Mouse (Mus musculus): Measurements from ENCODE around the gene Zfand2b. TPM values are rescaled to one million over a fixed set of nuclear protein-coding genes. Genes with fewer than 3 reads are reported as not detected.

The Zfand2b gene
- polyA plus RNA-seq, 1 experiment from 2014 or later: 42.9 TPM

GRCm38 (mm10) chr1:75138448-75138847 is 30.0 kb upstream of the Zfand2b start:
- H3K4me1 ChIP-seq (replicated peaks; ENCODE audit: control insufficient read depth, insufficient read depth, low read length): peaks cover 12% of the 10 kb centered on the region
- peaks cover 22% of the 10 kb centered on the region for H3K36me3 ChIP-seq (ENCODE audit: control insufficient read depth, insufficient read depth, low read length)
- H3K27ac ChIP-seq (ENCODE audit: low read length): no peak overlapping the region
- WGBS: 93% methylated on average over 2 of the region's 2 CpGs
- H3K9ac ChIP-seq (ENCODE audit: low read length): no peak overlapping the region
- ATAC-seq (ENCODE audit: low read depth): no peak
- H3K4me2 ChIP-seq (ENCODE audit: low read depth, low read length): no peak overlapping the region
- H3K9me3 ChIP-seq (ENCODE audit: control insufficient read depth, low read length): no peaks in the 10 kb centered on the region
- H3K27me3 ChIP-seq (ENCODE audit: control insufficient read depth, insufficient read depth, low read depth, low read length): no peaks in the 10 kb centered on the region
- H3K4me3 ChIP-seq (ENCODE audit: low read length): no peak overlapping the region

- Histone ChIP-seq H3K27ac (ENCODE audit: low read length) (no peak overlapping the region; the same call in 1 of the 2 replicates), H3K36me3 (ENCODE audit: control insufficient read depth, insufficient read depth, low read length) (peaks cover 28% of the 10 kb centered on the region), H3K9me3 (ENCODE audit: control insufficient read depth, low read length) (no peaks in the 10 kb centered on the region), H3K9ac (ENCODE audit: low read length) (peak overlapping the region; percentile 94), H3K4me1 (replicated peaks; ENCODE audit: control insufficient read depth, insufficient read depth, low read length) (peaks cover 13% of the 10 kb centered on the region), H3K4me3 (ENCODE audit: low read length) (peak overlapping the region; percentile 83), H3K27me3 (ENCODE audit: control insufficient read depth, insufficient read depth, low read depth, low read length) (no peaks in the 10 kb centered on the region), H3K4me2 (ENCODE audit: low read depth, low read length) (peak overlapping the region; percentile 70)
- ATAC-seq (ENCODE audit: low read depth): no peak
- 47% methylated on average over 4 of the region's 4 CpGs for WGBS
Measured at GRCm38 (mm10) chr1:75140601-75141190, 27.8 kb upstream of the Zfand2b start.

GRCm38 (mm10) chr1:75141486-75142190 is 26.8 kb upstream of the Zfand2b start:
- Histone ChIP-seq H3K27me3 (ENCODE audit: control insufficient read depth, insufficient read depth, low read depth, low read length) (no peaks in the 10 kb centered on the region), H3K36me3 (ENCODE audit: control insufficient read depth, insufficient read depth, low read length) (peaks cover 32% of the 10 kb centered on the region), H3K4me2 (ENCODE audit: low read depth, low read length) (peak overlapping the region; percentile 70), H3K4me1 (replicated peaks; ENCODE audit: control insufficient read depth, insufficient read depth, low read length) (peaks cover 13% of the 10 kb centered on the region), H3K9me3 (ENCODE audit: control insufficient read depth, low read length) (no peaks in the 10 kb centered on the region), H3K4me3 (ENCODE audit: low read length) (peak overlapping the region; percentile 83), H3K27ac (ENCODE audit: low read length) (peak overlapping the region; percentile 98), H3K9ac (ENCODE audit: low read length) (peak overlapping the region; percentile 94)
- 0% methylated on average over 53 of the region's 53 CpGs for WGBS
- peak; percentile 47 for ATAC-seq (ENCODE audit: low read depth)

- peaks cover 31% of the 10 kb centered on the region for H3K36me3 ChIP-seq (ENCODE audit: control insufficient read depth, insufficient read depth, low read length)
- H3K9me3 ChIP-seq (ENCODE audit: control insufficient read depth, low read length): no peaks in the 10 kb centered on the region
- peak within 1 kb of the TSS; percentile 83 for H3K4me3 ChIP-seq (ENCODE audit: low read length)
- peak within 1 kb of the TSS; percentile 98 for H3K27ac ChIP-seq (ENCODE audit: low read length)
- peak; percentile 91 for ATAC-seq (ENCODE audit: low read depth)
- peaks cover 13% of the 10 kb centered on the region for H3K4me1 ChIP-seq (replicated peaks; ENCODE audit: control insufficient read depth, insufficient read depth, low read length)
- WGBS: under 1% methylated on average over 86 of the region's 91 CpGs
- no peaks in the 10 kb centered on the region for H3K27me3 ChIP-seq (ENCODE audit: control insufficient read depth, insufficient read depth, low read depth, low read length)
- peak within 1 kb of the TSS; percentile 70 for H3K4me2 ChIP-seq (ENCODE audit: low read depth, low read length)
- H3K9ac ChIP-seq (ENCODE audit: low read length): peak within 1 kb of the TSS; percentile 94
Measured at GRCm38 (mm10) chr1:75142301-75143261, 25.9 kb upstream of the Zfand2b start, which contains the start of the genes Cnppd1 and Retreg2. Cnppd1 (minus strand) TSS chr1:75142711. Retreg2 (plus strand) TSS chr1:75142778.

GRCm38 (mm10) chr1:75145589-75145988 is 22.9 kb upstream of the Zfand2b start:
- Histone ChIP-seq H3K36me3 (ENCODE audit: control insufficient read depth, insufficient read depth, low read length) (peaks cover 23% of the 10 kb centered on the region), H3K4me3 (ENCODE audit: low read length) (no peak overlapping the region), H3K9me3 (ENCODE audit: control insufficient read depth, low read length) (no peaks in the 10 kb centered on the region), H3K9ac (ENCODE audit: low read length) (no peak overlapping the region), H3K4me1 (replicated peaks; ENCODE audit: control insufficient read depth, insufficient read depth, low read length) (peaks cover 11% of the 10 kb centered on the region), H3K27me3 (ENCODE audit: control insufficient read depth, insufficient read depth, low read depth, low read length) (no peaks in the 10 kb centered on the region), H3K4me2 (ENCODE audit: low read depth, low read length) (no peak overlapping the region), H3K27ac (ENCODE audit: low read length) (no peak overlapping the region)
- ATAC-seq (ENCODE audit: low read depth): no peak
- WGBS: 91% methylated on average over 3 of the region's 3 CpGs

- peaks cover 7% of the 10 kb centered on the region; the same call in 1 of the 2 replicates for H3K4me1 ChIP-seq (replicated peaks; ENCODE audit: control insufficient read depth, insufficient read depth, low read length)
- no peak overlapping the region for H3K9ac ChIP-seq (ENCODE audit: low read length)
- H3K9me3 ChIP-seq (ENCODE audit: control insufficient read depth, low read length): no peaks in the 10 kb centered on the region
- no peak overlapping the region for H3K27ac ChIP-seq (ENCODE audit: low read length)
- WGBS: 75% methylated on average over 7 of the region's 7 CpGs
- no peak overlapping the region for H3K4me2 ChIP-seq (ENCODE audit: low read depth, low read length)
- H3K36me3 ChIP-seq (ENCODE audit: control insufficient read depth, insufficient read depth, low read length): peaks cover 23% of the 10 kb centered on the region
- ATAC-seq (ENCODE audit: low read depth): no peak
- H3K4me3 ChIP-seq (ENCODE audit: low read length): no peak overlapping the region
- no peaks in the 10 kb centered on the region for H3K27me3 ChIP-seq (ENCODE audit: control insufficient read depth, insufficient read depth, low read depth, low read length)
Measured at GRCm38 (mm10) chr1:75147411-75148135, 20.9 kb upstream of the Zfand2b start.

- WGBS: 83% methylated on average over 4 of the region's 4 CpGs
- Histone ChIP-seq H3K4me2 (ENCODE audit: low read depth, low read length) (no peak overlapping the region), H3K36me3 (ENCODE audit: control insufficient read depth, insufficient read depth, low read length) (peaks cover 23% of the 10 kb centered on the region), H3K4me3 (ENCODE audit: low read length) (no peak overlapping the region), H3K9ac (ENCODE audit: low read length) (no peak overlapping the region), H3K4me1 (replicated peaks; ENCODE audit: control insufficient read depth, insufficient read depth, low read length) (0 out of 2 replicates have a peak, but pooled peaks cover 2% of the 10 kb centered on the region), H3K9me3 (ENCODE audit: control insufficient read depth, low read length) (no peaks in the 10 kb centered on the region), H3K27ac (ENCODE audit: low read length) (no peak overlapping the region), H3K27me3 (ENCODE audit: control insufficient read depth, insufficient read depth, low read depth, low read length) (no peaks in the 10 kb centered on the region)
- ATAC-seq (ENCODE audit: low read depth): no peak
Measured at GRCm38 (mm10) chr1:75148727-75149126, 19.7 kb upstream of the Zfand2b start.

- WGBS: 25% methylated on average over 3 of the region's 3 CpGs
Measured at GRCm38 (mm10) chr1:75155837-75156236, 12.6 kb upstream of the Zfand2b start.

More at GRCm38 (mm10) chr1:75155837-75156236, 12.6 kb upstream of the Zfand2b start:
- Histone ChIP-seq H3K27me3 (ENCODE audit: control insufficient read depth, insufficient read depth, low read depth, low read length) (no peaks in the 10 kb centered on the region), H3K36me3 (ENCODE audit: control insufficient read depth, insufficient read depth, low read length) (no peaks in the 10 kb centered on the region), H3K4me2 (ENCODE audit: low read depth, low read length) (no peak overlapping the region), H3K27ac (ENCODE audit: low read length) (no peak overlapping the region), H3K9me3 (ENCODE audit: control insufficient read depth, low read length) (no peaks in the 10 kb centered on the region), H3K4me1 (replicated peaks; ENCODE audit: control insufficient read depth, insufficient read depth, low read length) (no peaks in the 10 kb centered on the region), H3K4me3 (ENCODE audit: low read length) (no peak overlapping the region), H3K9ac (ENCODE audit: low read length) (no peak overlapping the region)
- no peak for ATAC-seq (ENCODE audit: low read depth)
